Mouse (Mus musculus): ENCODE data around the gene Chchd3. TPM values are rescaled to one million over a fixed set of nuclear protein-coding genes. Genes with fewer than 3 reads are reported as not detected.

Chchd3 gene
- total RNA-seq, 1 experiment, result 105 TPM

DNA sequence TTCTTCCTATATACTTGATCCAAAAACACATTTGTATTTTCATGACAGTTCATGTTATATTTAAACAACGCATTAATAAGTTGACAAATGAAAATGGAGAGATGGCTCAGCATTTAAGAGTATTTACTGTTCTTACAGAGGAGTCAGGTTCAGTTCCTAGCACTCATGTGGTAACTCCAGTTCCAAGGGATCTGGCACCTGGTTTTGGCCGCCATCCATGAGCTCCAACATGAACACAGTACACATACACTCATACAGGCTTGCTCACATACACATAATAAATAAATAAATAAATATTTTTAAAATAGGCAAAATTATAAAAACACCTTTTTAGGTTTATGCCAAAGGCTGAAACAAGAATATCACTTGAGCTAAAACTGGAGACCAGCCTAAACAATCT, 35.0 kb downstream of the Chchd3 start:
- in situ Hi-C loops (cut with MboI; ENCODE audit: low sequenced_read_pairs in 2 of 2, unreplicated experiment in 2 of 2), result no loop called here
- H3K4me1 ChIP-seq (ENCODE audit: control insufficient read depth in 2 of 2, insufficient read depth in 2 of 2, low read length in 2 of 2, poor library complexity in 1 of 2), result no peaks in the 10 kb centered on the region; a peak in 1 of 4 replicates
- H3K9me3 ChIP-seq (ENCODE audit: control insufficient read depth, insufficient read depth, low read depth, low read length), result no peaks in the 10 kb centered on the region
- no peak for DNase-seq (ENCODE audit: low read depth, low spot score)
- no peaks in the 10 kb centered on the region; the same call in 1 of the 2 replicates for H3K36me3 ChIP-seq (ENCODE audit: control insufficient read depth, insufficient read depth, low read length, poor library complexity, severe bottlenecking)
- no peak overlapping the region for H3K9ac ChIP-seq (ENCODE audit: insufficient read depth, low read depth, low read length, poor library complexity, severe bottlenecking)
- no peak overlapping the region for H3K27ac ChIP-seq (ENCODE audit: insufficient read depth, low read depth, low read length, poor library complexity, severe bottlenecking)
- no peak overlapping the region for H3K4me3 ChIP-seq (ENCODE audit: insufficient read depth in 1 of 2, low read depth in 1 of 2, low read length in 2 of 2, poor library complexity in 1 of 2, severe bottlenecking in 1 of 2)
- TF ChIP-seq ZNF384 (IDR thresholded peaks at IDR 0.05; ENCODE audit: low read depth, low read length), result no peak
- no peak for TF ChIP-seq CHD2 (IDR thresholded peaks at IDR 0.05; ENCODE audit: low read depth, low read length)
- TF ChIP-seq ZC3H11A (IDR thresholded peaks at IDR 0.05; ENCODE audit: borderline replicate concordance, low read depth, low read length), result no peak
- TF ChIP-seq HCFC1 (IDR thresholded peaks at IDR 0.05; ENCODE audit: borderline replicate concordance, insufficient read depth, low read length), result no peak
- TF ChIP-seq MAFK (IDR thresholded peaks at IDR 0.05; ENCODE audit: insufficient read depth, low read depth, low read length), result no peak

GRCm38 (mm10) chr6:33004607-33005006, 55.5 kb downstream of the Chchd3 start:
- Histone ChIP-seq H3K9me3 (ENCODE audit: control insufficient read depth, insufficient read depth, low read depth, low read length) (no peaks in the 10 kb centered on the region), H3K9ac (ENCODE audit: insufficient read depth, low read depth, low read length, poor library complexity, severe bottlenecking) (no peak overlapping the region), H3K4me1 (ENCODE audit: control insufficient read depth in 2 of 2, insufficient read depth in 2 of 2, low read length in 2 of 2, poor library complexity in 1 of 2) (no peaks in the 10 kb centered on the region), H3K36me3 (ENCODE audit: control insufficient read depth, insufficient read depth, low read length, poor library complexity, severe bottlenecking) (no peaks in the 10 kb centered on the region), H3K4me3 (ENCODE audit: insufficient read depth in 1 of 2, low read depth in 1 of 2, low read length in 2 of 2, poor library complexity in 1 of 2, severe bottlenecking in 1 of 2) (no peak overlapping the region), H3K27ac (ENCODE audit: insufficient read depth, low read depth, low read length, poor library complexity, severe bottlenecking) (no peak overlapping the region)
- in situ Hi-C loops (cut with MboI; ENCODE audit: low sequenced_read_pairs in 2 of 2, unreplicated experiment in 2 of 2), result no loop called here
- TF ChIP-seq MAFK (IDR thresholded peaks at IDR 0.05; ENCODE audit: insufficient read depth, low read depth, low read length), result no peak
- TF ChIP-seq CHD2 (IDR thresholded peaks at IDR 0.05; ENCODE audit: low read depth, low read length), result no peak
- no peak for TF ChIP-seq ZC3H11A (IDR thresholded peaks at IDR 0.05; ENCODE audit: borderline replicate concordance, low read depth, low read length)
- no peak for TF ChIP-seq ZNF384 (IDR thresholded peaks at IDR 0.05; ENCODE audit: low read depth, low read length)
- TF ChIP-seq HCFC1 (IDR thresholded peaks at IDR 0.05; ENCODE audit: borderline replicate concordance, insufficient read depth, low read length), result no peak
- no peak for DNase-seq (ENCODE audit: low read depth, low spot score)

GRCm38 (mm10) chr6:33002988-33003387, 57.1 kb downstream of the Chchd3 start:
- no peaks in the 10 kb centered on the region; the same call in 1 of the 2 replicates for H3K36me3 ChIP-seq (ENCODE audit: control insufficient read depth, insufficient read depth, low read length, poor library complexity, severe bottlenecking)

DNA sequence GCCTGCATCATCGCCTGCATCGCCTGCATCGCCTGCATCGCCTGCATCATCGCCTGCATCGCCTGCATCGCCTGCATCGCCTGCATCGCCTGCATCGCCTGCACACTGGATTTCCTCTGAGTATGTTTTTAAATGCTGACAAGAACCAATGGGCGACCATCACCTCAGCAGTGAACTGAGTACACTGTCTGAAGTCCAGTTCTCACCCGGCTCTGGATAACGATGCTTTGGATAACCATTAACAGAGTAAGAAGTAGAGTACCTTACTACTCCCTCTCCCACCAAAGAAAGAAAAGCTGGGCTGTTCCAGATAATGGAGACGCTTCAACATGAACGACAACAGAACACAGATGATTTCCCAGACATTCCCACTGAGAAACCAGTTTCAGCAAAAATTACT, 58.8 kb downstream of the Chchd3 start:
- no peaks in the 10 kb centered on the region for H3K9me3 ChIP-seq (ENCODE audit: control insufficient read depth, insufficient read depth, low read depth, low read length)
- no peaks in the 10 kb centered on the region for H3K4me1 ChIP-seq (ENCODE audit: control insufficient read depth in 2 of 2, insufficient read depth in 2 of 2, low read length in 2 of 2, poor library complexity in 1 of 2)
- in situ Hi-C loops (cut with MboI; ENCODE audit: low sequenced_read_pairs in 2 of 2, unreplicated experiment in 2 of 2), result no loop called here
- no peak for DNase-seq (ENCODE audit: low read depth, low spot score)
- no peak overlapping the region for H3K9ac ChIP-seq (ENCODE audit: insufficient read depth, low read depth, low read length, poor library complexity, severe bottlenecking)
- TF ChIP-seq ZNF384 (IDR thresholded peaks at IDR 0.05; ENCODE audit: low read depth, low read length) (no peak), HCFC1 (IDR thresholded peaks at IDR 0.05; ENCODE audit: borderline replicate concordance, insufficient read depth, low read length) (no peak), CHD2 (IDR thresholded peaks at IDR 0.05; ENCODE audit: low read depth, low read length) (no peak), ZC3H11A (IDR thresholded peaks at IDR 0.05; ENCODE audit: borderline replicate concordance, low read depth, low read length) (no peak), MAFK (IDR thresholded peaks at IDR 0.05; ENCODE audit: insufficient read depth, low read depth, low read length) (no peak)
- H3K27ac ChIP-seq (ENCODE audit: insufficient read depth, low read depth, low read length, poor library complexity, severe bottlenecking), result no peak overlapping the region
- no peaks in the 10 kb centered on the region; the same call in 1 of the 2 replicates for H3K36me3 ChIP-seq (ENCODE audit: control insufficient read depth, insufficient read depth, low read length, poor library complexity, severe bottlenecking)
- H3K4me3 ChIP-seq (ENCODE audit: insufficient read depth in 1 of 2, low read depth in 1 of 2, low read length in 2 of 2, poor library complexity in 1 of 2, severe bottlenecking in 1 of 2), result no peak overlapping the region

More at GRCm38 (mm10) chr6:33002988-33003387, 57.1 kb downstream of the Chchd3 start:
- Histone ChIP-seq H3K4me1 (ENCODE audit: control insufficient read depth in 2 of 2, insufficient read depth in 2 of 2, low read length in 2 of 2, poor library complexity in 1 of 2) (no peaks in the 10 kb centered on the region), H3K4me3 (ENCODE audit: insufficient read depth in 1 of 2, low read depth in 1 of 2, low read length in 2 of 2, poor library complexity in 1 of 2, severe bottlenecking in 1 of 2) (no peak overlapping the region), H3K27ac (ENCODE audit: insufficient read depth, low read depth, low read length, poor library complexity, severe bottlenecking) (no peak overlapping the region), H3K9ac (ENCODE audit: insufficient read depth, low read depth, low read length, poor library complexity, severe bottlenecking) (no peak overlapping the region), H3K9me3 (ENCODE audit: control insufficient read depth, insufficient read depth, low read depth, low read length) (no peaks in the 10 kb centered on the region)
- in situ Hi-C loops (cut with MboI; ENCODE audit: low sequenced_read_pairs in 2 of 2, unreplicated experiment in 2 of 2), result no loop called here
- no peak for DNase-seq (ENCODE audit: low read depth, low spot score)
- TF ChIP-seq ZNF384 (IDR thresholded peaks at IDR 0.05; ENCODE audit: low read depth, low read length), result no peak
- no peak for TF ChIP-seq MAFK (IDR thresholded peaks at IDR 0.05; ENCODE audit: insufficient read depth, low read depth, low read length)
- no peak for TF ChIP-seq ZC3H11A (IDR thresholded peaks at IDR 0.05; ENCODE audit: borderline replicate concordance, low read depth, low read length)
- no peak for TF ChIP-seq HCFC1 (IDR thresholded peaks at IDR 0.05; ENCODE audit: borderline replicate concordance, insufficient read depth, low read length)
- TF ChIP-seq CHD2 (IDR thresholded peaks at IDR 0.05; ENCODE audit: low read depth, low read length), result no peak

- H3K36me3 ChIP-seq (ENCODE audit: control insufficient read depth, insufficient read depth, low read length, poor library complexity, severe bottlenecking), result no peaks in the 10 kb centered on the region; the same call in 1 of the 2 replicates
- H3K4me1 ChIP-seq (ENCODE audit: control insufficient read depth in 2 of 2, insufficient read depth in 2 of 2, low read length in 2 of 2, poor library complexity in 1 of 2), result no peaks in the 10 kb centered on the region
- no peak overlapping the region for H3K4me3 ChIP-seq (ENCODE audit: insufficient read depth in 1 of 2, low read depth in 1 of 2, low read length in 2 of 2, poor library complexity in 1 of 2, severe bottlenecking in 1 of 2)
- H3K9ac ChIP-seq (ENCODE audit: insufficient read depth, low read depth, low read length, poor library complexity, severe bottlenecking), result no peak overlapping the region
- H3K9me3 ChIP-seq (ENCODE audit: control insufficient read depth, insufficient read depth, low read depth, low read length), result no peaks in the 10 kb centered on the region
- in situ Hi-C loops (cut with MboI; ENCODE audit: low sequenced_read_pairs in 2 of 2, unreplicated experiment in 2 of 2), result no loop called here
- no peak overlapping the region for H3K27ac ChIP-seq (ENCODE audit: insufficient read depth, low read depth, low read length, poor library complexity, severe bottlenecking)
- TF ChIP-seq ZNF384 (IDR thresholded peaks at IDR 0.05; ENCODE audit: low read depth, low read length), result no peak
- no peak for TF ChIP-seq MAFK (IDR thresholded peaks at IDR 0.05; ENCODE audit: insufficient read depth, low read depth, low read length)
- no peak for TF ChIP-seq CHD2 (IDR thresholded peaks at IDR 0.05; ENCODE audit: low read depth, low read length)
- no peak for TF ChIP-seq ZC3H11A (IDR thresholded peaks at IDR 0.05; ENCODE audit: borderline replicate concordance, low read depth, low read length)
- TF ChIP-seq HCFC1 (IDR thresholded peaks at IDR 0.05; ENCODE audit: borderline replicate concordance, insufficient read depth, low read length), result no peak
- no peak for DNase-seq (ENCODE audit: low read depth, low spot score)
These were observed 63.5 kb downstream of the Chchd3 start for GRCm38 (mm10) chr6:32996597-32996996.
